Mouse (Mus musculus): ENCODE measurements around the gene Rangap1. TPM values are rescaled to one million over a fixed set of nuclear protein-coding genes. Genes with fewer than 3 reads are reported as not detected.
A peak's percentile ranks its signal among the peaks of the same experiment; 100 is the strongest.

The Rangap1 gene
- polyA plus RNA-seq, 1 experiment from 2014 or later = 33.9 TPM

DNA sequence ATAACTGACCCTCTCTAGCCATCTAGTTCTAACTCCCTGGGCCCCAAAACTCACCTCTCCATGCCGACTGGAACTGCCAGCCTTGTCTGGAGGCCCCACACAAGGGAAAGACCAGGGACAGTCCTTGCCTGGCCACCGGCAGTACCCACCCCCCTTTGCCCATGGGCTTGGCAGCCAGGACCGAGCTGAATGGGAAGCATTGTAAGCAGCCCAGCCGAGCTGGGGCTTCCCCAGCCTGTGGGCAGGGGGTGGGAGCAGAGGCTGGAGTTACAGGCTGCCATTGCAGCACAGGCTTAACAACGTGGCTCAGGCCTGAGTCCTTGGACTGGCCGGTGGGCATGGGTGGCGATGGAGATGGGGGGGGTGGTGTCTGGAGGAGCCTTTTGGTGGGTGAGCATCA is 48.2 kb downstream of the Rangap1 start, which contains the start of gene Chadl:
Gene Chadl (minus strand): TSS at position 113 of the 400 bp plus-strand sequence.
- no peak within 1 kb of the TSS for H3K4me2 ChIP-seq (ENCODE audit: low read length)

DNA sequence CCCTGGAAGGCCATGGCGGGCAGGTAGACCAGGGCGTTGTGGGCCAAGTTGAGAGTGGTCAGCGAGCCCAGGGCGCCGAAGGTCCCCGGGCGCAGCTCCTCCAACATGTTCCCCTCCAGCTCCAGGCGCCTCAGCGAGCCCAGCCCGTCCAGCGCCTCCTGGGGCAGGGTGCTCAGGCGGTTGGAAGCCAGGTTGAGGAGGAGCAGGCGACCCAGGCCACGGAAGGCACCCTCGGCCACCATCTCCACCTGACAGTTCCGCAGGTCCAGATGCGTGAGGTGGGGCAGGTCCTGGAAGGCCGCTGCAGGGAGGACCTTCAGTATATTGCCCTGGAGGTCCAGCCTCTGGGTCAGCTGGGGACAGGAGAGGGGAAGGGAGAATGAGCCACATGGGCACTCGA is 50.4 kb downstream of the Rangap1 start:
- 34% methylated on average over 19 of the region's 19 CpGs for WGBS
- DNase-seq (ENCODE audit: low spot score) = no peak

More for the DNA sequence above, 48.2 kb downstream of the Rangap1 start, which contains the start of gene Chadl:
- Histone ChIP-seq H3K27ac (no peak within 1 kb of the TSS), H3K4me3 (replicated peaks; ENCODE audit: low read depth, low read length) (no peak within 1 kb of the TSS), H3K9me3 (replicated peaks; ENCODE audit: low read length) (no peaks in the 10 kb centered on the region), H3K4me1 (replicated peaks; ENCODE audit: insufficient read depth, low read length) (peaks cover 16% of the 10 kb centered on the region; the same call in 1 of the 2 replicates), H3K9ac (ENCODE audit: low read depth, low read length) (no peak within 1 kb of the TSS), H3K36me3 (ENCODE audit: insufficient read depth, low read length) (no peaks in the 10 kb centered on the region), H3K27me3 (ENCODE audit: insufficient read depth, low read length) (peaks cover 14% of the 10 kb centered on the region)
- ATAC-seq (replicated peaks; ENCODE audit: low FRiP score, low read depth) (no peak), DNase-seq (ENCODE audit: low spot score) (no peak)
- TF ChIP-seq CTCF (IDR thresholded peaks at IDR 0.05; ENCODE audit: low read depth) = no peak
- WGBS = 63% methylated on average over 7 of the region's 7 CpGs

DNA sequence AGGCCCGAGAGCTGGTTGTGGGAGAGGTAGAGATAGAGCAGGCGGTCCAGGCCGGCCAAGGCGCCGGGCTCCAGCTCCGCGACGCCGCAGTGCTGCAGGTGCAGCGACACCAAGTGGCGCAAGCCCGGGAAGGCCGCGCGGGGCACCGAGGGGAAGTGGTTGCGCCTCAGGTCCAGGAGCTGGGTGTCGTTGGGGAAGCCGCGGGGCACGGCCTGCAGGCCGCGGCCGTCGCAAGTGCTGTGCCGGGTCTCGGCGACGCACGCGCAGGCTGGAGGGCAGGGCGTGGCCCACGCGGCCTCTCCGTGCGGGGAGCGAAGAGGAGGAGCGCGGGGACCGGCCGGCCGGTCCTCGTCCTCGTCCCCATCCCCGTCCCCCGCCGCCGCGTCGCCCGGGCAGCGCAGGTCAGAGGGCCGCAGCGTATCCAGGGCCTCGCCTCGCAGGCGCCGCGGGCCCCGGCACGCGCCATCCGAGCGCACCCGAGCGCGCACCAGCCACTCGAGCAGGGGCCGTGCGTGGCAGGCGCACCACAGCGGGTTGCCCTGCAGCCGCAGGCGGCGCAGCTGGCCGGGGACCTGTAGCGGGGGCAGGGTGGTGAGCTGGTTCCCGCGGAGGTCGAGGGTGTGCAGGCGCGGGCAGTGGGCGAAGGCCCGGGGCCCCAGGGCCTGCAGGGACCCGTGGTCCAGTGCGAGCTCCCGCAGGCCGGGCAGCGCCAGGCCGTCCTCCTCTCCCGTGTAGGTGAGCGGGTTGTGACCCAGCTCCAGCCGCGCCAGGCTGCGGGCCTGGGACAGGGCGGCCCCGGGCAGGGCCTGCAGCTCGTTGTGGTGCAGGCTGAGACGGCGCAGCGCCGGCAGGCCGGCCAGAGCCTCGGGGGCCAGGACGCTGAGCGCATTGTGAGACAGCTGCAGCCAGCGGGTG is 51.1 kb downstream of the Rangap1 start:
- 0 out of 2 replicates have a peak overlapping the region, but pooled peaks have one; percentile 25 for H3K27ac ChIP-seq
- ATAC-seq (replicated peaks; ENCODE audit: low FRiP score, low read depth) = peak; percentile 84

More for the DNA sequence above, 50.4 kb downstream of the Rangap1 start:
- Histone ChIP-seq H3K4me1 (replicated peaks; ENCODE audit: insufficient read depth, low read length) (peaks cover 16% of the 10 kb centered on the region; the same call in 1 of the 2 replicates), H3K27ac (no peak overlapping the region), H3K27me3 (ENCODE audit: insufficient read depth, low read length) (peaks cover 14% of the 10 kb centered on the region), H3K9ac (ENCODE audit: low read depth, low read length) (peak overlapping the region; percentile 78), H3K9me3 (replicated peaks; ENCODE audit: low read length) (no peaks in the 10 kb centered on the region), H3K4me3 (replicated peaks; ENCODE audit: low read depth, low read length) (peak overlapping the region; percentile 52), H3K36me3 (ENCODE audit: insufficient read depth, low read length) (no peaks in the 10 kb centered on the region), H3K4me2 (ENCODE audit: low read length) (peak overlapping the region; percentile 98)
- ATAC-seq (replicated peaks; ENCODE audit: low FRiP score, low read depth) = no peak
- TF ChIP-seq CTCF (IDR thresholded peaks at IDR 0.05; ENCODE audit: low read depth) = no peak

DNA sequence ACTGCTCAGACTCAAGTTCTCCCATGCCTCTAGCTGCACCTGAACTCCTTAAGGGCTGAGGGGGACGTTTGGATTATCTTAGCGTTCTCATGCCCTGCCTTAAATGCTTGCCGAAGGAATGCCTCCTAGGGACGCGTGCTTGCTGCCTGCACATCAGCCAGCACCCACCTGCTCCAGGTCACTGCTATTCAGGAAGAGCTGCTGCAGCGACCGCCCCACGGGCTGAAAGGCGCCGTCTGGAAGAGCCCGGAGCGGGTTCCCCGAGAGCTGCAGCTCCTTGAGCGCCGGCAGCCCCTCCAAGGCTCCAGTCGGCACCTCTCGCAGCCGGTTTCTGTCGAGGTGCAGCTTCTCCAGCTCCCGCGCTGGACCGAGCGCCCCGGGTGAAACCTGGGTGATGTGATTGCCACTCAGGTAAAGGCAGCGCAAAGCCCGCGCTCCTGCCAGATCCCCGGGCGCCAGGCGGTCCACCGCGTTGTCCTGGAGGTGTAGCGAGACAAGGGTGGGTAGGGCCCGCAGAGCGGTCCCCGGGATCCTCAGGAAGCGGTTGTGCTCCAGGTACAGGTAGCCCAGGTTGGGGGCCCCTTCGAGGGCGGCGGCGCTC is 51.9 kb downstream of the Rangap1 start:
- ATAC-seq (replicated peaks; ENCODE audit: low FRiP score, low read depth) (no peak; the same call in 1 of the 2 replicates), DNase-seq (ENCODE audit: low spot score) (no peak)
- Histone ChIP-seq H3K4me1 (replicated peaks; ENCODE audit: insufficient read depth, low read length) (peaks cover 16% of the 10 kb centered on the region; the same call in 1 of the 2 replicates), H3K9me3 (replicated peaks; ENCODE audit: low read length) (no peaks in the 10 kb centered on the region), H3K27ac (peak overlapping the region; percentile 19; the same call in 1 of the 2 replicates), H3K27me3 (ENCODE audit: insufficient read depth, low read length) (peaks cover 14% of the 10 kb centered on the region), H3K4me2 (ENCODE audit: low read length) (peak overlapping the region; percentile 98), H3K4me3 (replicated peaks; ENCODE audit: low read depth, low read length) (peak overlapping the region; percentile 52), H3K36me3 (ENCODE audit: insufficient read depth, low read length) (no peaks in the 10 kb centered on the region), H3K9ac (ENCODE audit: low read depth, low read length) (peak overlapping the region; percentile 78)
- WGBS = 1% methylated on average over 41 of the region's 41 CpGs
- no peak for TF ChIP-seq CTCF (IDR thresholded peaks at IDR 0.05; ENCODE audit: low read depth)

More for the DNA sequence above, 51.1 kb downstream of the Rangap1 start:
- Histone ChIP-seq H3K4me2 (ENCODE audit: low read length) (peak overlapping the region; percentile 98), H3K4me3 (replicated peaks; ENCODE audit: low read depth, low read length) (peak overlapping the region; percentile 52), H3K4me1 (replicated peaks; ENCODE audit: insufficient read depth, low read length) (peaks cover 16% of the 10 kb centered on the region; the same call in 1 of the 2 replicates), H3K36me3 (ENCODE audit: insufficient read depth, low read length) (no peaks in the 10 kb centered on the region), H3K9me3 (replicated peaks; ENCODE audit: low read length) (no peaks in the 10 kb centered on the region), H3K27me3 (ENCODE audit: insufficient read depth, low read length) (peaks cover 14% of the 10 kb centered on the region), H3K9ac (ENCODE audit: low read depth, low read length) (peak overlapping the region; percentile 78)
- 1% methylated on average over 100 of the region's 107 CpGs for WGBS
- peak; percentile 71 for TF ChIP-seq CTCF (IDR thresholded peaks at IDR 0.05; ENCODE audit: low read depth)
- DNase-seq (ENCODE audit: low spot score) = peak; percentile 87

DNA sequence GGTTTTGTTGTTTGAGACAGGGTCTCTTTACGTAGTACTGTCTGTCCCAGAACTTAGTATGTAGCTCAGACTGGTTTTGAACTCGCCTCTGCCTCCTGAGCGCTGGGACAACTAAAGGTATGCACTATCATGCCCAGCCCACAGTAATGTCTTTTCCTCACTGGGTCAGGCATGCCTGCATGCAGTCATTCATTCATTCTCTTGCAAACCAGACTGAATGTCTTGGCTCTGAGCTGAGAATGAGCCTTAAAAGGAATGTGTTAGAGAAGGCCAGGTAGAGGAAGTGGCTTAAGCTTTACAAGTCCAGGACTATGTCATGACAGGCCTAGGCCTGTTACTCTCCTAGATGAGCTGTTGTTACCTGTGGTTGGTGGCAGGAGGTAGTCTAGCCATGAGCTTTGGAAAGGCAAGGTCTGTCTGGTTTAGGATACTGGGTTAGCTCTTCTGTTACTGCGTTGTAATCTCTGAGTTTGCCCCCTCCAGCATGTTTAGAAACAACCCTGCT is 65.0 kb downstream of the Rangap1 start:
- H3K9ac ChIP-seq (ENCODE audit: low read depth, low read length) = no peak overlapping the region
- WGBS = 96% methylated on average over 4 of the region's 4 CpGs
- H3K4me2 ChIP-seq (ENCODE audit: low read length) = no peak overlapping the region
- H3K27ac ChIP-seq = no peak overlapping the region
- H3K27me3 ChIP-seq (ENCODE audit: insufficient read depth, low read length) = no peaks in the 10 kb centered on the region
- H3K4me1 ChIP-seq (replicated peaks; ENCODE audit: insufficient read depth, low read length) = no peaks in the 10 kb centered on the region
- peaks cover 48% of the 10 kb centered on the region for H3K36me3 ChIP-seq (ENCODE audit: insufficient read depth, low read length)
- no peak overlapping the region for H3K4me3 ChIP-seq (replicated peaks; ENCODE audit: low read depth, low read length)
- no peaks in the 10 kb centered on the region for H3K9me3 ChIP-seq (replicated peaks; ENCODE audit: low read length)
- no peak for DNase-seq (ENCODE audit: low spot score)
- no peak for TF ChIP-seq CTCF (IDR thresholded peaks at IDR 0.05; ENCODE audit: low read depth)
- ATAC-seq (replicated peaks; ENCODE audit: low FRiP score, low read depth) = no peak

DNA sequence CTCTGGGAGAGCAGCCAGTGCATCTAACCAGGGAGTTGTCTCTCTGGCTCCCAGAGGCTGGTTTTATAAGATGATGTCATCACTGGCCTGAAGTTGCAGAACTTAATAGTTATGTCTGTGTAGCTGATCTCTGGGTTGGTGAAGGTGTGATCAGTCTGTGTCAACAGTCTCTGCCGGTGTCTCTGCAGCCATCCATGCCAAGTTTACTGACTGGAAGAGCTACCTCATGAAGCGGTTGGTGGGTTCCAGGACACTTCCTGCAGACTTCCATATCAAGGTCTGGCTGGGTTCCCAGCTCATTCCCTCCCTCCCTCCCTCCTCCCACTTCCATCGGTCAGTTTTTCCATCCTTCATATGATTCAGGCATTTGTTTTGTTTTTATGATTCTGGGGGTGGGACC is 68.7 kb downstream of the Rangap1 start:
- no peak for TF ChIP-seq CTCF (IDR thresholded peaks at IDR 0.05; ENCODE audit: low read depth)
- no peak for DNase-seq (ENCODE audit: low spot score)
- WGBS = 71% methylated on average over 3 of the region's 3 CpGs

More for the DNA sequence above, 68.7 kb downstream of the Rangap1 start:
- Histone ChIP-seq H3K4me1 (replicated peaks; ENCODE audit: insufficient read depth, low read length) (no peaks in the 10 kb centered on the region), H3K36me3 (ENCODE audit: insufficient read depth, low read length) (0 out of 2 replicates have a peak, but pooled peaks cover 33% of the 10 kb centered on the region), H3K9me3 (replicated peaks; ENCODE audit: low read length) (no peaks in the 10 kb centered on the region), H3K4me2 (ENCODE audit: low read length) (no peak overlapping the region), H3K4me3 (replicated peaks; ENCODE audit: low read depth, low read length) (no peak overlapping the region), H3K27ac (no peak overlapping the region), H3K9ac (ENCODE audit: low read depth, low read length) (no peak overlapping the region), H3K27me3 (ENCODE audit: insufficient read depth, low read length) (no peaks in the 10 kb centered on the region)
- no peak for ATAC-seq (replicated peaks; ENCODE audit: low FRiP score, low read depth)
